Mouse (Mus musculus) embryonic stem cell, embryonic (primary cell): ENCODE data around the gene Gata5.

ENCODE experiments used
- CTCF ChIA-PET, 4 experiments: fragments of 300-600 bp in 2 of 4; fragments of 350-600 bp in 2 of 4; sonication (Branson Sonifier 250); formaldehyde crosslinking; loops; one replicate each; lab custom pipeline; 2022; ENCODE audit warnings: inconsistent platforms in 2 of 4; lab: Charles Lee
- POLR2A ChIA-PET, 4 experiments: fragments of 300-600 bp in 2 of 4; fragments of 350-600 bp in 2 of 4; sonication (Branson Sonifier 250); formaldehyde crosslinking; loops; one replicate each; lab custom pipeline; 2022; ENCODE audit warnings: antibody characterized with exemption in 4 of 4, inconsistent platforms in 1 of 4; lab: Charles Lee

Gata5 gene

GRCm38 (mm10) chr2:180329466-180329865, 5.0 kb downstream of the Gata5 start:
- ChIA-PET POLR2A (interaction anchor here in 1 of 4 experiments (1.0 kb wide), 1 partner anchor 72 kb away, joined by 4 read pairs; the partner anchor contains the start of gene Rps21), CTCF (interaction anchor here in 1 of 4 experiments (1.1 kb wide), 1 partner anchor 53 kb away, joined by 3 read pairs; no protein-coding TSS in a partner anchor)

- ChIA-PET POLR2A (interaction anchor here in 1 of 4 experiments (0.6 to 1.4 kb wide), 6 partner anchors 9 to 66 kb away, joined by 3 to 5 read pairs (median 4); partner anchors contain the start of genes Gata5 and Rps21), CTCF (interaction anchor here (0.5 to 1.6 kb wide), 8 partner anchors 18 to 320 kb away, joined by 3 to 8 read pairs (median 3); partner anchors contain the start of gene Cables2 (in 1 of the 4))
Observed at GRCm38 (mm10) chr2:180322674-180323355, 11.7 kb downstream of the Gata5 start.

GRCm38 (mm10) chr2:180320216-180320615, 14.3 kb downstream of the Gata5 start:
- ChIA-PET POLR2A (interaction anchor here in 2 of 4 experiments (1.0 to 1.8 kb wide), 4 partner anchors 44 to 137 kb away, joined by 3 to 7 read pairs (median 4); no protein-coding TSS in a partner anchor), CTCF (interaction anchor here in 2 of 4 experiments (0.6 to 1.4 kb wide), 6 partner anchors 10 to 269 kb away, joined by 3 to 7 read pairs (median 4); no protein-coding TSS in a partner anchor)

- ChIA-PET POLR2A (interaction anchor here in 2 of 4 experiments (1.2 to 1.3 kb wide), 2 partner anchors 18 to 24 kb away, joined by 3 read pairs; no protein-coding TSS in a partner anchor), CTCF (no interaction called here)
Observed at GRCm38 (mm10) chr2:180317591-180317990, 16.9 kb downstream of the Gata5 start.

- ChIA-PET CTCF (interaction anchor here in 2 of 4 experiments (0.9 to 1.4 kb wide), 4 partner anchors 32 to 264 kb away, joined by 3 read pairs; no protein-coding TSS in a partner anchor), POLR2A (interaction anchor here in 2 of 4 experiments (1.2 to 6.0 kb wide), 3 partner anchors 20 to 39 kb away, joined by 3 to 14 read pairs (median 10); partner anchors contain the start of gene Gata5 (in 1 of the 2))
Observed at GRCm38 (mm10) chr2:180314292-180314691, 20.2 kb downstream of the Gata5 start.

- ChIA-PET POLR2A (interaction anchor here in 2 of 4 experiments (0.8 to 6.0 kb wide), 3 partner anchors 18 to 35 kb away, joined by 3 to 14 read pairs (median 4); no protein-coding TSS in a partner anchor), CTCF (no interaction called here)
Observed at GRCm38 (mm10) chr2:180311147-180311546, 23.4 kb downstream of the Gata5 start.

GRCm38 (mm10) chr2:180307680-180308079, 26.8 kb downstream of the Gata5 start:
- ChIA-PET CTCF (no interaction called here), POLR2A (no interaction called here)

GRCm38 (mm10) chr2:180306423-180307168, 27.9 kb downstream of the Gata5 start:
- POLR2A ChIA-PET = interaction anchor here in 1 of 4 experiments (0.9 kb wide), 1 partner anchor 13 kb away, joined by 3 read pairs; no protein-coding TSS in a partner anchor
- CTCF ChIA-PET = interaction anchor here in 1 of 4 experiments (2.9 kb wide), 1 partner anchor 31 kb away, joined by 14 read pairs; no protein-coding TSS in a partner anchor

- CTCF ChIA-PET = interaction anchor here in 2 of 4 experiments (2.9 to 3.5 kb wide), 2 partner anchors 30 kb away, joined by 10 to 14 read pairs; no protein-coding TSS in a partner anchor
Observed at GRCm38 (mm10) chr2:180306009-180306408, 28.5 kb downstream of the Gata5 start.

GRCm38 (mm10) chr2:180305490-180305889, 29.0 kb downstream of the Gata5 start:
- CTCF ChIA-PET = interaction anchor here in 3 of 4 experiments (1.1 to 3.5 kb wide), 4 partner anchors 30 to 167 kb away, joined by 3 to 14 read pairs (median 8); no protein-coding TSS in a partner anchor
- POLR2A ChIA-PET = interaction anchor here in 2 of 4 experiments (0.9 to 1.5 kb wide), 3 partner anchors 12 to 138 kb away, joined by 3 to 4 read pairs (median 3); no protein-coding TSS in a partner anchor

More at GRCm38 (mm10) chr2:180306009-180306408, 28.5 kb downstream of the Gata5 start:
- POLR2A ChIA-PET = interaction anchor here in 1 of 4 experiments (0.9 kb wide), 1 partner anchor 12 kb away, joined by 3 read pairs; no protein-coding TSS in a partner anchor

GRCm38 (mm10) chr2:180304554-180304953, 29.9 kb downstream of the Gata5 start:
- CTCF ChIA-PET = interaction anchor here in 3 of 4 experiments (0.5 to 3.5 kb wide), 9 partner anchors 29 to 1149 kb away, joined by 3 to 14 read pairs (median 4); no protein-coding TSS in a partner anchor
- POLR2A ChIA-PET = interaction anchor here in 2 of 4 experiments (1.0 to 1.5 kb wide), 6 partner anchors 11 to 398 kb away, joined by 3 to 6 read pairs (median 4); no protein-coding TSS in a partner anchor

- CTCF ChIA-PET = interaction anchor here in 2 of 4 experiments (1.1 to 3.5 kb wide), 4 partner anchors 28 to 169 kb away, joined by 3 to 10 read pairs (median 6); no protein-coding TSS in a partner anchor
- POLR2A ChIA-PET = interaction anchor here in 2 of 4 experiments (0.6 to 1.1 kb wide), 2 partner anchors 28 to 68 kb away, joined by 3 to 5 read pairs; no protein-coding TSS in a partner anchor
Observed at GRCm38 (mm10) chr2:180303468-180303867, 31.0 kb downstream of the Gata5 start.

- ChIA-PET POLR2A (interaction anchor here in 2 of 4 experiments (1.4 to 1.6 kb wide), 2 partner anchors 26 kb away, joined by 4 read pairs; no protein-coding TSS in a partner anchor), CTCF (interaction anchor here in 2 of 4 experiments (0.5 to 3.2 kb wide), 4 partner anchors 11 to 51 kb away, joined by 3 to 12 read pairs (median 4); no protein-coding TSS in a partner anchor)
Observed at GRCm38 (mm10) chr2:180302201-180302600, 32.3 kb downstream of the Gata5 start.

GRCm38 (mm10) chr2:180300771-180301170, 33.7 kb downstream of the Gata5 start:
- CTCF ChIA-PET = interaction anchor here in 2 of 4 experiments (1.3 to 3.2 kb wide), 2 partner anchors 25 kb away, joined by 3 to 12 read pairs; no protein-coding TSS in a partner anchor

GRCm38 (mm10) chr2:180300252-180300651, 34.2 kb downstream of the Gata5 start:
- ChIA-PET POLR2A (interaction anchor here in 3 of 4 experiments (0.5 to 1.3 kb wide), 6 partner anchors 23 to 180 kb away, joined by 3 to 6 read pairs (median 4); no protein-coding TSS in a partner anchor), CTCF (interaction anchor here in 2 of 4 experiments (1.3 to 3.2 kb wide), 2 partner anchors 24 kb away, joined by 3 to 12 read pairs; no protein-coding TSS in a partner anchor)

More at GRCm38 (mm10) chr2:180300771-180301170, 33.7 kb downstream of the Gata5 start:
- POLR2A ChIA-PET = interaction anchor here in 3 of 4 experiments (0.5 to 1.6 kb wide), 9 partner anchors 9 to 181 kb away, joined by 3 to 6 read pairs (median 4); no protein-coding TSS in a partner anchor

- ChIA-PET CTCF (interaction anchor here in 3 of 4 experiments (0.7 to 1.0 kb wide), 4 partner anchors 12 to 39 kb away, joined by 3 to 9 read pairs (median 6); no protein-coding TSS in a partner anchor), POLR2A (interaction anchor here in 3 of 4 experiments (0.8 to 2.8 kb wide), 16 partner anchors 10 to 193 kb away, joined by 3 to 22 read pairs (median 4); partner anchors contain the start of genes Rps21 (in 1 of the 3) and Slco4a1 (in 1 of the 3))
Observed at GRCm38 (mm10) chr2:180292906-180293305, 41.6 kb downstream of the Gata5 start.
